21 mouse cellular contexts compared by ENCODE assay signal in genomic region chr4:141938535-141938934, GRCm38 (mm10).
A peak's percentile ranks its signal among the peaks of the same experiment; 100 is the strongest.
DNase-seq lines count a peak whose midpoint lies in the region; ATAC-seq and TF ChIP-seq lines count a peak whose summit lies in the region.
"Had no signal": no experiment of that assay in that cellular context is flagged by ENCODE, and none has a peak within 500 bp of the region (broad histone marks: within the 10 kb centered on the region; RNA-seq: fewer than 3 reads in every experiment).

No protein-coding gene starts in this region.

- H3K4me3 ChIP-seq in intestine, postnatal 0 days (ENCODE audit: low read depth, low read length): no peak overlapping the region
- H3K4me3 ChIP-seq in intestine, embryonic 15.5 days (replicated peaks): no peak overlapping the region
- no peak overlapping the region for H3K4me3 ChIP-seq in liver, embryonic 14.5 days (ENCODE audit: insufficient read depth in 1 of 2, low read depth in 2 of 2, low read length in 2 of 2)
- no peak overlapping the region for H3K4me3 ChIP-seq in liver, embryonic 11.5 days (ENCODE audit: low read depth, low read length)
- no peak overlapping the region for H3K4me3 ChIP-seq in thymus, adult 2 months (ENCODE audit: control insufficient read depth, insufficient read depth, low read length)
- no peak overlapping the region for H3K4me3 ChIP-seq in stomach, postnatal 0 days (ENCODE audit: low read depth, low read length)
- H3K4me3 ChIP-seq: embryonic facial prominence, embryonic 10.5 days; forebrain, embryonic 15.5 days; limb, embryonic 12.5 days; megakaryocyte, embryonic 14.5 days; neural tube, embryonic 12.5 days had no signal

- no peaks in the 10 kb centered on the region for H3K36me3 ChIP-seq in intestine, postnatal 0 days (ENCODE audit: control insufficient read depth, insufficient read depth)
- H3K36me3 ChIP-seq in intestine, embryonic 15.5 days: no peaks in the 10 kb centered on the region
- H3K36me3 ChIP-seq in liver, embryonic 14.5 days (replicated peaks; ENCODE audit: control insufficient read depth, insufficient read depth, low read depth): no peaks in the 10 kb centered on the region
- H3K36me3 ChIP-seq in liver, embryonic 11.5 days (ENCODE audit: control insufficient read depth, insufficient read depth, low read length): no peaks in the 10 kb centered on the region
- H3K36me3 ChIP-seq in thymus, adult 2 months (ENCODE audit: control insufficient read depth, insufficient read depth, low read length): no peaks in the 10 kb centered on the region
- no peaks in the 10 kb centered on the region for H3K36me3 ChIP-seq in stomach, postnatal 0 days (ENCODE audit: control insufficient read depth, insufficient read depth, low read length)
- H3K36me3 ChIP-seq: embryonic facial prominence, embryonic 10.5 days; forebrain, embryonic 15.5 days; limb, embryonic 12.5 days; neural tube, embryonic 12.5 days had no signal

- H3K9ac ChIP-seq in intestine, postnatal 0 days (ENCODE audit: low read depth, low read length): no peak overlapping the region
- H3K9ac ChIP-seq in intestine, embryonic 15.5 days: no peak overlapping the region
- H3K9ac ChIP-seq in liver, embryonic 14.5 days (replicated peaks): no peak overlapping the region
- H3K9ac ChIP-seq in liver, embryonic 11.5 days (ENCODE audit: low read depth, low read length): no peak overlapping the region
- H3K9ac ChIP-seq in stomach, postnatal 0 days (ENCODE audit: low read length): no peak overlapping the region
- H3K9ac ChIP-seq: forebrain, embryonic 15.5 days; limb, embryonic 12.5 days; neural tube, embryonic 12.5 days had no signal

- intact Hi-C loops in left cerebral cortex, postnatal 25 days (cut with DNase I): no loop called here

- TF ChIP-seq POLR2A in thymus, adult 2 months (IDR thresholded peaks at IDR 0.05; ENCODE audit: control insufficient read depth, extremely low read depth, insufficient read depth, low read length, poor library complexity): no peak

- no peak overlapping the region for H3K27ac ChIP-seq in intestine, postnatal 0 days (ENCODE audit: low read depth, low read length)
- H3K27ac ChIP-seq in intestine, embryonic 15.5 days: no peak overlapping the region
- no peak overlapping the region for H3K27ac ChIP-seq in liver, embryonic 14.5 days
- H3K27ac ChIP-seq in liver, embryonic 11.5 days (ENCODE audit: low read depth, low read length): no peak overlapping the region
- no peak overlapping the region for H3K27ac ChIP-seq in thymus, adult 2 months (ENCODE audit: control insufficient read depth, insufficient read depth, low read length)
- H3K27ac ChIP-seq in stomach, postnatal 0 days (replicated peaks): no peak overlapping the region
- H3K27ac ChIP-seq: embryonic facial prominence, embryonic 10.5 days; forebrain, embryonic 15.5 days; limb, embryonic 12.5 days; neural tube, embryonic 12.5 days had no signal

- TF ChIP-seq EP300 in liver, embryonic 14.5 days (IDR thresholded peaks at IDR 0.05; ENCODE audit: low read depth): no peak
- TF ChIP-seq EP300 in stomach, postnatal 0 days (optimal IDR thresholded peaks at IDR 0.05): no peak

- H3K4me1 ChIP-seq in intestine, postnatal 0 days (replicated peaks; ENCODE audit: control insufficient read depth, insufficient read depth, low read length): 0 out of 2 replicates have a peak, but pooled peaks cover 2% of the 10 kb centered on the region
- peaks cover 10% of the 10 kb centered on the region for H3K4me1 ChIP-seq in intestine, embryonic 15.5 days (replicated peaks)
- no peaks in the 10 kb centered on the region for H3K4me1 ChIP-seq in liver, embryonic 14.5 days (replicated peaks; ENCODE audit: control insufficient read depth in 2 of 2, insufficient read depth in 2 of 2, low read length in 1 of 2)
- peaks cover 8% of the 10 kb centered on the region for H3K4me1 ChIP-seq in liver, embryonic 11.5 days (replicated peaks; ENCODE audit: control insufficient read depth, insufficient read depth, low read length)
- H3K4me1 ChIP-seq in thymus, adult 2 months (replicated peaks; ENCODE audit: control insufficient read depth, insufficient read depth, low read length): no peaks in the 10 kb centered on the region
- no peaks in the 10 kb centered on the region; the same call in 1 of the 2 replicates for H3K4me1 ChIP-seq in stomach, postnatal 0 days (replicated peaks; ENCODE audit: control insufficient read depth, insufficient read depth)
- H3K4me1 ChIP-seq: forebrain, embryonic 15.5 days; limb, embryonic 12.5 days had no signal

- no peak for ATAC-seq in intestine, postnatal 0 days
- ATAC-seq in intestine, embryonic 15.5 days: no peak
- no peak for ATAC-seq in liver, embryonic 14.5 days (ENCODE audit: insufficient read depth)
- ATAC-seq in liver, embryonic 11.5 days (replicated peaks; ENCODE audit: low FRiP score): no peak
- ATAC-seq in stomach, postnatal 0 days (ENCODE audit: low FRiP score, low TSS enrichment): no peak
- ATAC-seq: forebrain, embryonic 15.5 days had no signal

- 74% methylated on average over 4 of the region's 4 CpGs for WGBS in intestine, postnatal 0 days
- 78% methylated on average over 4 of the region's 4 CpGs for WGBS in intestine, embryonic 15.5 days
- 52% methylated on average over 4 of the region's 4 CpGs for WGBS in liver, embryonic 14.5 days (ENCODE audit: insufficient replicate concordance)
- 70% methylated on average over 4 of the region's 4 CpGs for WGBS in liver, embryonic 11.5 days
- 79% methylated on average over 4 of the region's 4 CpGs for WGBS in thymus, adult 2 months
- 75% methylated on average over 4 of the region's 4 CpGs for WGBS in stomach, postnatal 0 days

- DNase-seq in liver, embryonic 14.5 days (ENCODE audit: low read depth in 3 of 3, low spot score in 3 of 3): no peak
- DNase-seq in liver, embryonic 11.5 days (ENCODE audit: low spot score): no peak
- no peak for DNase-seq in thymus, adult 2 months
- DNase-seq in thymus, adult 18-20 months: no peak
- DNase-seq in stomach, postnatal 0 days (ENCODE audit: low spot score): no peak
- no peak for DNase-seq in left cerebral cortex, postnatal 25 days (ENCODE audit: low spot score in 2 of 2)
- DNase-seq: adrenal gland, postnatal 10 days; cerebellum, adult 9-10 months; kidney, postnatal 36 days; lung, postnatal 36 days; midbrain, embryonic 14.5 days; retina, postnatal 1 day; right cerebral cortex, postnatal 25 days had no signal

- TF ChIP-seq CTCF in intestine, postnatal 0 days (IDR thresholded peaks at IDR 0.05; ENCODE audit: low read depth): peak; percentile 30; the same call in 1 of the 2 replicates
- peak; percentile 25; the same call in 1 of the 2 replicates for TF ChIP-seq CTCF in liver, embryonic 14.5 days (IDR thresholded peaks at IDR 0.05; ENCODE audit: low read depth)
- TF ChIP-seq CTCF in thymus, adult 2 months (IDR thresholded peaks at IDR 0.05; ENCODE audit: borderline replicate concordance, control insufficient read depth, extremely low read depth, insufficient read depth, low read length, poor library complexity): 0 out of 2 replicates have a peak, but pooled peaks have one; percentile 19
- peak; percentile 29 for TF ChIP-seq CTCF in stomach, postnatal 0 days (IDR thresholded peaks at IDR 0.05; ENCODE audit: low read depth)

- no peaks in the 10 kb centered on the region for H3K27me3 ChIP-seq in intestine, postnatal 0 days (replicated peaks; ENCODE audit: control insufficient read depth, insufficient read depth, low read length)
- no peaks in the 10 kb centered on the region for H3K27me3 ChIP-seq in intestine, embryonic 15.5 days (replicated peaks)
- no peaks in the 10 kb centered on the region for H3K27me3 ChIP-seq in liver, embryonic 14.5 days (ENCODE audit: control insufficient read depth, insufficient read depth, low read length)
- no peaks in the 10 kb centered on the region for H3K27me3 ChIP-seq in liver, embryonic 11.5 days (replicated peaks; ENCODE audit: control insufficient read depth, insufficient read depth, low read length)
- H3K27me3 ChIP-seq in thymus, adult 2 months (ENCODE audit: control insufficient read depth, insufficient read depth, low read length): no peaks in the 10 kb centered on the region
- H3K27me3 ChIP-seq in stomach, postnatal 0 days (ENCODE audit: control insufficient read depth, insufficient read depth, low read length): no peaks in the 10 kb centered on the region
- H3K27me3 ChIP-seq: forebrain, embryonic 15.5 days; limb, embryonic 12.5 days; neural tube, embryonic 12.5 days had no signal

- no peak overlapping the region for H3K4me2 ChIP-seq in intestine, postnatal 0 days (replicated peaks; ENCODE audit: low read depth)
- no peak overlapping the region for H3K4me2 ChIP-seq in intestine, embryonic 15.5 days (replicated peaks)
- H3K4me2 ChIP-seq in liver, embryonic 14.5 days (ENCODE audit: low read depth): no peak overlapping the region
- no peak overlapping the region for H3K4me2 ChIP-seq in liver, embryonic 11.5 days
- H3K4me2 ChIP-seq in stomach, postnatal 0 days (replicated peaks; ENCODE audit: low read depth): no peak overlapping the region
- H3K4me2 ChIP-seq: forebrain, embryonic 15.5 days; heart, embryonic 11.5 days; limb, embryonic 12.5 days; neural tube, embryonic 12.5 days had no signal

- no peaks in the 10 kb centered on the region for H3K9me3 ChIP-seq in intestine, postnatal 0 days (ENCODE audit: control insufficient read depth)
- no peaks in the 10 kb centered on the region for H3K9me3 ChIP-seq in intestine, embryonic 15.5 days
- no peaks in the 10 kb centered on the region for H3K9me3 ChIP-seq in liver, embryonic 14.5 days (ENCODE audit: control insufficient read depth, low read length)
- no peaks in the 10 kb centered on the region for H3K9me3 ChIP-seq in liver, embryonic 11.5 days (ENCODE audit: control insufficient read depth, low read length)
- no peaks in the 10 kb centered on the region for H3K9me3 ChIP-seq in stomach, postnatal 0 days (ENCODE audit: control insufficient read depth, low read length)
- H3K9me3 ChIP-seq: embryonic facial prominence, embryonic 10.5 days; forebrain, embryonic 15.5 days; limb, embryonic 12.5 days; neural tube, embryonic 12.5 days had no signal
